Mouse (Mus musculus): ENCODE data around the gene Macf1. TPM values are rescaled to one million over a fixed set of nuclear protein-coding genes. Genes with fewer than 3 reads are reported as not detected.

Gene Macf1
- polyA plus RNA-seq (2016; fragmentation: Nextera tagmentation; extraction: Ambion mirVana), result 56.5 and 57.3 TPM in 2 replicates

- peaks cover 12% of the 10 kb centered on the region for H3K4me1 ChIP-seq
- 84% methylated on average over 3 of the region's 3 CpGs for WGBS
- H3K4me2 ChIP-seq (replicated peaks), result no peak within 1 kb of the TSS
- H3K27ac ChIP-seq, result no peak within 1 kb of the TSS
- no peak within 1 kb of the TSS for H3K9ac ChIP-seq
- H3K9me3 ChIP-seq, result no peaks in the 10 kb centered on the region
- no peaks in the 10 kb centered on the region for H3K36me3 ChIP-seq
- H3K27me3 ChIP-seq, result peaks cover 25% of the 10 kb centered on the region
- no peak within 1 kb of the TSS for H3K4me3 ChIP-seq
- ATAC-seq (ENCODE audit: insufficient number of reproducible peaks, insufficient read depth, low FRiP score, low TSS enrichment), result no peak
Measured at GRCm38 (mm10) chr4:123684260-123684659, at the start of gene Macf1. TSS of gene Macf1 (minus strand) at chr4:123684360.

GRCm38 (mm10) chr4:123733532-123733931 is 49.4 kb upstream of the Macf1 start:
- Histone ChIP-seq H3K4me1 (no peaks in the 10 kb centered on the region), H3K4me3 (no peak overlapping the region), H3K36me3 (peaks cover 35% of the 10 kb centered on the region), H3K27ac (no peak overlapping the region), H3K9ac (no peak overlapping the region), H3K27me3 (no peaks in the 10 kb centered on the region), H3K9me3 (no peaks in the 10 kb centered on the region), H3K4me2 (replicated peaks) (no peak overlapping the region)
- ATAC-seq (ENCODE audit: insufficient number of reproducible peaks, insufficient read depth, low FRiP score, low TSS enrichment), result no peak
- 91% methylated on average over 9 of the region's 9 CpGs for WGBS

GRCm38 (mm10) chr4:123732921-123733320 is 48.8 kb upstream of the Macf1 start:
- no peak for ATAC-seq (ENCODE audit: insufficient number of reproducible peaks, insufficient read depth, low FRiP score, low TSS enrichment)
- Histone ChIP-seq H3K27me3 (no peaks in the 10 kb centered on the region), H3K4me2 (replicated peaks) (no peak overlapping the region), H3K36me3 (peaks cover 29% of the 10 kb centered on the region), H3K9ac (no peak overlapping the region), H3K27ac (no peak overlapping the region), H3K4me1 (no peaks in the 10 kb centered on the region), H3K4me3 (no peak overlapping the region), H3K9me3 (no peaks in the 10 kb centered on the region)
- WGBS, result 85% methylated on average over 2 of the region's 2 CpGs

- Histone ChIP-seq H3K9me3 (no peaks in the 10 kb centered on the region), H3K27ac (no peak overlapping the region), H3K4me1 (no peaks in the 10 kb centered on the region), H3K36me3 (peaks cover 25% of the 10 kb centered on the region), H3K4me2 (replicated peaks) (no peak overlapping the region), H3K9ac (no peak overlapping the region), H3K27me3 (no peaks in the 10 kb centered on the region), H3K4me3 (no peak overlapping the region)
- no peak for ATAC-seq (ENCODE audit: insufficient number of reproducible peaks, insufficient read depth, low FRiP score, low TSS enrichment)
- 94% methylated on average over 4 of the region's 4 CpGs for WGBS
Measured at GRCm38 (mm10) chr4:123732163-123732910, 48.2 kb upstream of the Macf1 start.

DNA sequence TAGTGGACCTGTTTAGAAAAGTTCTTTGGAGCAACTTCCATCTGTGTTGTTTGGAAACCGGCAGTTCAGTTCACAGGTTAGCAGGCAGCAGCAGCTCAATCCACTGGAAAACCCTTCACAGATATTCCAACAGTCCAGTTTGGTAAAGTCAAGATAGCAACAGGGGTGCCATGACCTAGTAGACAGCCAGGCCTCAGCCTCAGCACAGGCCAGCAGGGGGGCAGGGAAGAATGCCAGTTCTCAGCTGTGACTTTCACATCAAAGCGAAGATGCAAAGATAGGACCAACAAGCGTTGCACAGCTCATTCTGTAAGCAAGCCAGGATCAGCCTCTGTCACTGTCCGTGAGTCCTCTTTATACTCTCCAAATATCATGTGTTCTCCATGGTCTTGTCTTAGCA is 37.6 kb upstream of the Macf1 start:
- WGBS, result 82% methylated on average over 4 of the region's 4 CpGs
- Histone ChIP-seq H3K27me3 (no peaks in the 10 kb centered on the region), H3K4me2 (replicated peaks) (no peak overlapping the region), H3K9me3 (no peaks in the 10 kb centered on the region), H3K36me3 (no peaks in the 10 kb centered on the region), H3K4me3 (no peak overlapping the region), H3K9ac (no peak overlapping the region), H3K4me1 (peaks cover 6% of the 10 kb centered on the region; the same call in 1 of the 2 replicates), H3K27ac (no peak overlapping the region)
- ATAC-seq (ENCODE audit: insufficient number of reproducible peaks, insufficient read depth, low FRiP score, low TSS enrichment), result no peak

DNA sequence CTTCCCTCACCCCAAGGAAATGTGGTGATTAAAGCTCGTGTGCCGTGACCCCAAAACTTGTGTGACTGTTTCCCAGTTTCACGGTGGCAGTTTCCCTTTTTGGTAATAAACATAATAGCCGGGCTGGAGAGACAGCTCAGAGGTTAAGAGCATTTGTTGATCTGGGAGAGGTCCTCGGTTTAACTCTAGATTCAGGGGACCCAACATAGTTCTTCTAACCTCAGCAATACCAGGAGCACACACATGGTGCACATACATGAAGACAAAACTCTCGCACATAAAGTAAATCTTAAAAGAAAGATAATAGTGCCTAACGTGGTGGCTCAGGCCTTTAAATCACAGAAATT is 34.2 kb upstream of the Macf1 start:
- H3K4me3 ChIP-seq, result peak overlapping the region; percentile 90
- no peak overlapping the region for H3K27ac ChIP-seq
- H3K9me3 ChIP-seq, result no peaks in the 10 kb centered on the region
- H3K27me3 ChIP-seq, result no peaks in the 10 kb centered on the region
- peak overlapping the region; percentile 92 for H3K9ac ChIP-seq
- peaks cover 18% of the 10 kb centered on the region for H3K36me3 ChIP-seq
- peaks cover 6% of the 10 kb centered on the region; the same call in 1 of the 2 replicates for H3K4me1 ChIP-seq
- ATAC-seq (ENCODE audit: insufficient number of reproducible peaks, insufficient read depth, low FRiP score, low TSS enrichment), result no peak
- WGBS, result 27% methylated on average over 7 of the region's 7 CpGs
- H3K4me2 ChIP-seq (replicated peaks), result peak overlapping the region; percentile 54

DNA sequence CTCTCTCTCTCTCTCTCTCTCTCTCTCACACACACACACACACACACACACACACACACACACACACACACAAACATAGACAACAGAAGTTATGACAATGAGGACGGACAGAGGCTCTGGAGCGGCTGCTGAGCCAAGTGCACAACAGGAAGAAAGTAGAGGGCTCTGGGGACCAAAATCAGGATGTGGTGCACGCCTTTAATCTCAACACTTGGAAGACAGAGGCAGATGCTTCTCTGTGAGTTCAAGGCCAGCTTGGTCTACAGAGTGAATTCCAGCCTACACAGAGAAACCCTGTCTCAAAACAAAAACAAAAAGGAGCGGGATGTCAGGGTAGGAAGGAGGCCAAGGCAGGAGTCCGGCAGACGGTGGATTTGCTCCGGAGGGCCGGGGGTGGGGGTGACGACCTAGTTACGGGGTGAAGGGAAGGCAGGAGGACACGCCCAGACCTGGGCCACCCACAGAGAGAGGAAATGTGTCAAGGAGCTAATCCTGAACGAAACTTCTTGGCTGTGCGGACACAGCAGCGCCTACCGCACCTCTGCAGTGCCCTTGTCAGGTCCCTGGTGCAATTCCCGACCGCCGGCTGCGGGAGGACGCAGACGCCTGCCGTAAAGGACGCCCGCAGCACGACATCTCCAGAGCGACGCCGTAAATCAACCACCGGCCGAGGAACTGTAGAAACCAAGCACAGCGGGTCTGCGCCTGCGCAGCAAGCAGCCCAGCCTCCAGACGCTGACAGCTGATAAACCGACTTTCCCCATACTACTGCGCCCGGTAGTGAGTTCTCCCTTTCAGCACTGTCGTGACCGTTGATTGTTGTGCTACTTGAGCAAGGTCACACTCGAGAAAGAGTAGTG is 33.6 kb upstream of the Macf1 start, which contains the start of gene Ndufs5:
Gene Ndufs5 (minus strand): TSS at position 629 of the 860 bp plus-strand sequence.
- peaks cover 6% of the 10 kb centered on the region; the same call in 1 of the 2 replicates for H3K4me1 ChIP-seq
- H3K9me3 ChIP-seq, result no peaks in the 10 kb centered on the region
- H3K27ac ChIP-seq, result 0 out of 2 replicates have a peak within 1 kb of the TSS, but pooled peaks have one; percentile 36
- peak; percentile 91 for ATAC-seq (ENCODE audit: insufficient number of reproducible peaks, insufficient read depth, low FRiP score, low TSS enrichment)
- no peaks in the 10 kb centered on the region for H3K27me3 ChIP-seq
- H3K4me2 ChIP-seq (replicated peaks), result peak within 1 kb of the TSS; percentile 80
- under 1% methylated on average over 40 of the region's 40 CpGs for WGBS
- H3K36me3 ChIP-seq, result peaks cover 20% of the 10 kb centered on the region
- H3K9ac ChIP-seq, result peak within 1 kb of the TSS; percentile 92
- peak within 1 kb of the TSS; percentile 90 for H3K4me3 ChIP-seq

GRCm38 (mm10) chr4:123712431-123712830 is 28.3 kb upstream of the Macf1 start:
- Histone ChIP-seq H3K4me3 (no peak overlapping the region), H3K4me1 (peaks cover 3% of the 10 kb centered on the region; the same call in 1 of the 2 replicates), H3K27me3 (no peaks in the 10 kb centered on the region), H3K4me2 (replicated peaks) (no peak overlapping the region), H3K27ac (no peak overlapping the region), H3K9ac (no peak overlapping the region), H3K36me3 (peaks cover 29% of the 10 kb centered on the region), H3K9me3 (no peaks in the 10 kb centered on the region)
- ATAC-seq (ENCODE audit: insufficient number of reproducible peaks, insufficient read depth, low FRiP score, low TSS enrichment), result no peak
- 93% methylated on average over 1 of the region's 3 CpGs for WGBS

GRCm38 (mm10) chr4:123707340-123707739 is 23.2 kb upstream of the Macf1 start:
- no peaks in the 10 kb centered on the region for H3K9me3 ChIP-seq
- H3K27ac ChIP-seq, result no peak overlapping the region
- ATAC-seq (ENCODE audit: insufficient number of reproducible peaks, insufficient read depth, low FRiP score, low TSS enrichment), result no peak
- H3K4me1 ChIP-seq, result no peaks in the 10 kb centered on the region
- no peak overlapping the region for H3K9ac ChIP-seq
- H3K27me3 ChIP-seq, result no peaks in the 10 kb centered on the region
- peaks cover 4% of the 10 kb centered on the region; the same call in 1 of the 2 replicates for H3K36me3 ChIP-seq
- 91% methylated on average over 5 of the region's 5 CpGs for WGBS
- no peak overlapping the region for H3K4me3 ChIP-seq
- H3K4me2 ChIP-seq (replicated peaks), result no peak overlapping the region

GRCm38 (mm10) chr4:123705340-123705739 is 21.2 kb upstream of the Macf1 start:
- 88% methylated on average over 2 of the region's 2 CpGs for WGBS
- Histone ChIP-seq H3K9ac (no peak overlapping the region), H3K27me3 (no peaks in the 10 kb centered on the region), H3K9me3 (no peaks in the 10 kb centered on the region), H3K4me2 (replicated peaks) (no peak overlapping the region), H3K4me1 (no peaks in the 10 kb centered on the region), H3K36me3 (no peaks in the 10 kb centered on the region), H3K27ac (no peak overlapping the region), H3K4me3 (no peak overlapping the region)
- no peak for ATAC-seq (ENCODE audit: insufficient number of reproducible peaks, insufficient read depth, low FRiP score, low TSS enrichment)

DNA sequence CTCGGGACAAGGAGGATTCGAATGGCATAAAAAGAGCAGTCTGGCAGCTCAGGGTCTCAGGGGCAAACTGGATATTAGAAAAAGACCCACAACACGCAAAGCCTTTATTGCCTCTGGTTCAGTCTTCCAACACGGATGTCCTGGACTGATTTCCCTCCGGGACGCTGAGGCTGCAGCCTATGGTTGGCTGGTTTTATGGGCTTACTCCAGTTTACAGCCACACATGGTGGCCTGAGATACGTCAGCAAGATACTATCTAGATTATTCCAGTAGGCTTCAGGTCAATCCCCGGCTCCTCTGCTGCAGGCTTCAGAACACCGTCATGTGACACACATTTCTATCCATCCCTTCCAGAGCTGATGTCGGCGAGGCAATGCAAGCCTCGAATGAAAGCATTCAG is 9.2 kb upstream of the Macf1 start:
- Histone ChIP-seq H3K27me3 (no peaks in the 10 kb centered on the region), H3K4me3 (no peak overlapping the region), H3K4me2 (replicated peaks) (no peak overlapping the region), H3K36me3 (no peaks in the 10 kb centered on the region), H3K4me1 (no peaks in the 10 kb centered on the region), H3K9me3 (no peaks in the 10 kb centered on the region), H3K27ac (no peak overlapping the region), H3K9ac (no peak overlapping the region)
- ATAC-seq (ENCODE audit: insufficient number of reproducible peaks, insufficient read depth, low FRiP score, low TSS enrichment), result no peak
- 87% methylated on average over 12 of the region's 12 CpGs for WGBS

Measured in embryonic facial prominence, embryonic 12.5 days (tissue).